Mouse (Mus musculus): Measurements from ENCODE around the gene Serp2.

Gene Serp2

GRCm38 (mm10) chr14:76489128-76489527 is 67.6 kb downstream of the Serp2 start:
- no peak for DNase-seq

GRCm38 (mm10) chr14:76488101-76489044 is 68.3 kb downstream of the Serp2 start:
- no peak for DNase-seq

GRCm38 (mm10) chr14:76487609-76488008 is 69.1 kb downstream of the Serp2 start:
- DNase-seq = no peak

- DNase-seq = no peak
These were observed 73.0 kb downstream of the Serp2 start for GRCm38 (mm10) chr14:76483701-76484100.

All from lung, adult 18-20 months (tissue).